Mouse (Mus musculus): Measurements from ENCODE around the gene Actg2. TPM values are rescaled to one million over a fixed set of nuclear protein-coding genes. Genes with fewer than 3 reads are reported as not detected.

Actg2 gene
- polyA plus RNA-seq, 1 experiment from 2014 or later, result 1.2 TPM

GRCm38 (mm10) chr6:83496753-83497710 is 39.0 kb downstream of the Actg2 start:
- WGBS, result 88% methylated on average over 22 of the region's 22 CpGs
- no peaks in the 10 kb centered on the region for H3K4me1 ChIP-seq (replicated peaks)
- H3K9me3 ChIP-seq, result no peaks in the 10 kb centered on the region; the same call in 1 of the 2 replicates
- no peak overlapping the region for H3K9ac ChIP-seq (replicated peaks)
- H3K27ac ChIP-seq, result no peak overlapping the region
- H3K4me2 ChIP-seq, result no peak overlapping the region
- peaks cover 60% of the 10 kb centered on the region for H3K36me3 ChIP-seq
- H3K27me3 ChIP-seq, result no peaks in the 10 kb centered on the region
- H3K4me3 ChIP-seq (replicated peaks), result no peak overlapping the region
- no peak for ATAC-seq (ENCODE audit: insufficient number of reproducible peaks, insufficient read depth, low FRiP score, low TSS enrichment, low read depth)

DNA sequence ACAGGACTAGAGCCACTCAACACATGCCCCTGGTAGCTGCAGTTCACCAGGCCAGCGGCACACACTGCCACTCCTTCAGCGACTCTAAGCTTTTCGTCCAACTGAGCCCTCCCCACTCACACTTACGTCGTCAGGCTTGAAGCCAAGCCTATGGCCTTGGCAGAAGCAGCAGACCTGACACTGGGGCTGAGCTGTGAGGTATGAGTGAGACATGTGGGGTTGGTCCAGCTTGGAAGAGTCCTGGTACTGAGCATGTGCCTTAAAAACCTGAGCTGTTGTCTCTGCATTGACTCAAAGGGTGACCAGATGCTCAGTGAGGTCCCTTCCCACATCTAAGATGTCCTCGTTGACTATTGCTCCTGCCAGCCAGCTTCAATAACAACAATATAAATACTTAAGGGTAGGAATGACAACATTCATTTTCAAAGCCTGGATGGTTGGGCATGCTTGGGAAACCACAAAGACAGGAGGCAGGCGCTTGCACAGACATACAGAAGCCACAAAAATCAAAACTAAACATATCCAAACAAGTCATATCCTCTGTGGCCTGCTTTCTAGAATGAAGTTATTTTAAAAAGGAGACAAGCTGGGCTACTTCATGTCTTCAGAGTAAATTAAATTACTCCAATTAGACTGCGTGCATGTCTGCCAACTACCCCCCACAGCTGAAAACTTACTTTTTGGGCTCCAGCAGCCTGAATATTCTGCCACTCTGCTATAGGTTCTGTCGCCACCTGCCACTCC is 39.9 kb downstream of the Actg2 start:
- Histone ChIP-seq H3K36me3 (peaks cover 60% of the 10 kb centered on the region), H3K4me2 (no peak overlapping the region), H3K4me1 (replicated peaks) (no peaks in the 10 kb centered on the region), H3K9me3 (no peaks in the 10 kb centered on the region; the same call in 1 of the 2 replicates), H3K9ac (replicated peaks) (no peak overlapping the region), H3K27me3 (no peaks in the 10 kb centered on the region), H3K4me3 (replicated peaks) (no peak overlapping the region), H3K27ac (no peak overlapping the region)
- 91% methylated on average over 9 of the region's 9 CpGs for WGBS
- no peak for ATAC-seq (ENCODE audit: insufficient number of reproducible peaks, insufficient read depth, low FRiP score, low TSS enrichment, low read depth)

DNA sequence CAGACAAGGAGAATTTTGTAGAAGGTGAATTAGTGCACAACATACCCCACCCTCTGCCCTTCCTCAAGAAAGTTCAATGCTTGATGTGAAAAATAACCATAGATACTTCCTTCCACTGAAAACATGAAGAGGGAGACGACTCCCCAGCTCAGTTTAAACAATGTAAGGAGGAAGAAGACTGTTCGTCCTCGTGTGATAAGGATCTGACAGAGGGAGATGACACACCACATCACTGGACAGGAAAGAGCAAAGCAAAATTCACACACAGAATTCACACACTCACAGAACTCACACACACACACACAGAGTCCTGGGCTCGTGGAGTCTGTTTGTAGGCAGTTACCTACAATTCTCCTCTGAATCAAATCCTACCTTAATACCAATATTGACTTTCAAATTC is 45.4 kb downstream of the Actg2 start:
- Histone ChIP-seq H3K4me1 (replicated peaks) (no peaks in the 10 kb centered on the region), H3K27me3 (no peaks in the 10 kb centered on the region), H3K36me3 (peaks cover 75% of the 10 kb centered on the region), H3K9me3 (no peaks in the 10 kb centered on the region), H3K4me3 (replicated peaks) (no peak overlapping the region), H3K9ac (replicated peaks) (no peak overlapping the region), H3K4me2 (no peak overlapping the region), H3K27ac (no peak overlapping the region)
- ATAC-seq (ENCODE audit: insufficient number of reproducible peaks, insufficient read depth, low FRiP score, low TSS enrichment, low read depth), result no peak
- WGBS, result 76% methylated on average over 4 of the region's 4 CpGs

DNA sequence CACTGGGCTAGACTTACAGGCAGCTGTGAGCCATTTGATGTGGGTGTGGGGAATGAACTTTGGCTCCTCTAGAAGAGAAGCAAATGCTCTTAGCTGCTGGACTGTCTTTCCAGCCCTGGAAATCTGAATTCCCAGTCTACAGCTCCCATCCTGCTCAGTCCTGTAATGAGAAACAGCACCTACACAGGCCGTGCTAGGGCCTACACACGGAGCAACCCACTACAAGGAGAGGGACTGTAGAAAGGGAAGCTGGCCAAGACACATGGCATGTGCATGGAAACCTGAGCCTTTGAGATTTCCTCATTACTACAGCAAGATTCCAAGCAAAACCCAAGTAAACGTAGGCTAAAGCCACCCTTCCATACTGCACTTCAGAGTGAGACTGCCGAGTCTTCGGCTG is 47.9 kb downstream of the Actg2 start:
- no peaks in the 10 kb centered on the region for H3K4me1 ChIP-seq (replicated peaks)
- H3K36me3 ChIP-seq, result peaks cover 74% of the 10 kb centered on the region
- H3K4me3 ChIP-seq (replicated peaks), result no peak overlapping the region
- H3K4me2 ChIP-seq, result no peak overlapping the region
- H3K27me3 ChIP-seq, result no peaks in the 10 kb centered on the region
- 79% methylated on average over 5 of the region's 5 CpGs for WGBS
- H3K9me3 ChIP-seq, result no peaks in the 10 kb centered on the region
- H3K9ac ChIP-seq (replicated peaks), result no peak overlapping the region
- no peak for ATAC-seq (ENCODE audit: insufficient number of reproducible peaks, insufficient read depth, low FRiP score, low TSS enrichment, low read depth)
- H3K27ac ChIP-seq, result no peak overlapping the region

DNA sequence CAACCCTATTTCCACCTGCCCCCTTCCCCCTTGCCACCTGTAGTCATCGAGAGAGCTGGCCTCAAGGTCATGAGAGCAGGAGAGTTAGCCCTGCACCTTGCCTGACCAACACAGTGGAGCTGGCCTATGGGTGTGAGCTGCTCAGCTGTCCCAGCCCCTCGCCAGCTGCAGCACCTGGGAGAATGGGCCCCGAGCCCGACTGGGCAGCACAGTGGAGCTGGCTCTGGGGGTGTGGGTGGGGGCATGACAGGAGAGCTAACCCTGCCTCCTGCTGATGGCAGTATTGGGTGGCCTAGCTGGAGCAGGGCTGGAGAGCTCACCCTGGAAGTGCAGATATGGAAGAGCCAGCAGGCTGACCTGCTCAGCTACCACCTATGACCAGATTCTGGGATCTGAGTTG is 48.8 kb downstream of the Actg2 start:
- H3K9ac ChIP-seq (replicated peaks), result no peak overlapping the region
- ATAC-seq (ENCODE audit: insufficient number of reproducible peaks, insufficient read depth, low FRiP score, low TSS enrichment, low read depth), result no peak
- 94% methylated on average over 4 of the region's 4 CpGs for WGBS
- no peaks in the 10 kb centered on the region for H3K9me3 ChIP-seq
- H3K4me1 ChIP-seq (replicated peaks), result no peaks in the 10 kb centered on the region
- H3K4me2 ChIP-seq, result no peak overlapping the region
- no peak overlapping the region for H3K4me3 ChIP-seq (replicated peaks)
- no peaks in the 10 kb centered on the region for H3K27me3 ChIP-seq
- peaks cover 78% of the 10 kb centered on the region for H3K36me3 ChIP-seq
- H3K27ac ChIP-seq, result no peak overlapping the region

DNA sequence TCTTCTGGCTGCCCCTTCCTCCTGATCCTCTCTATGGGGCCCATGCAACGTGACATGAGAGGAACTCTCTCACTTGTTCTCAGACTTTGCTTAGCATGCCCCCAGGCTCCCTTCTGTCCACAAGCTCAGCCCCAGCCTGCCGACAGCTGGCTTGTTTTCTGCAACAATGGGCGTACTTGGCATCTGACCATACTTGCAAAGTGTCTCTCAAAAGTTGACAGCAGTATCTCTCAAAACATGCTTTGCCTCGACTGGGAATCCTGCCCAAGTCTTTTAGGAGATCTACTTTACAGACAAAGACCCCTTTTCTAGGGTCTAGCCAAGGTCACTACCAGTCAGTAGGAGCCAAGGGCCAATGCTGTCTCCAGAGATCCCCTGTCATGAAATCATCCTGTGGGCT is 50.2 kb downstream of the Actg2 start:
- Histone ChIP-seq H3K9me3 (no peaks in the 10 kb centered on the region), H3K27me3 (no peaks in the 10 kb centered on the region), H3K4me3 (replicated peaks) (no peak overlapping the region), H3K27ac (no peak overlapping the region), H3K9ac (replicated peaks) (no peak overlapping the region), H3K36me3 (peaks cover 93% of the 10 kb centered on the region), H3K4me1 (replicated peaks) (no peaks in the 10 kb centered on the region), H3K4me2 (no peak overlapping the region)
- WGBS, result 74% methylated on average over 4 of the region's 4 CpGs
- ATAC-seq (ENCODE audit: insufficient number of reproducible peaks, insufficient read depth, low FRiP score, low TSS enrichment, low read depth), result no peak

GRCm38 (mm10) chr6:83483776-83484175 is 52.3 kb downstream of the Actg2 start:
- ATAC-seq (ENCODE audit: insufficient number of reproducible peaks, insufficient read depth, low FRiP score, low TSS enrichment, low read depth), result no peak
- no peaks in the 10 kb centered on the region for H3K9me3 ChIP-seq
- no peak overlapping the region for H3K9ac ChIP-seq (replicated peaks)
- H3K27me3 ChIP-seq, result no peaks in the 10 kb centered on the region
- H3K27ac ChIP-seq, result no peak overlapping the region
- H3K4me3 ChIP-seq (replicated peaks), result no peak overlapping the region
- WGBS, result 89% methylated on average over 7 of the region's 7 CpGs
- no peaks in the 10 kb centered on the region for H3K4me1 ChIP-seq (replicated peaks)
- no peak overlapping the region for H3K4me2 ChIP-seq
- H3K36me3 ChIP-seq, result peaks cover 95% of the 10 kb centered on the region

GRCm38 (mm10) chr6:83482418-83483085 is 53.5 kb downstream of the Actg2 start:
- Histone ChIP-seq H3K27me3 (no peaks in the 10 kb centered on the region), H3K9ac (replicated peaks) (no peak overlapping the region), H3K4me3 (replicated peaks) (no peak overlapping the region), H3K4me2 (no peak overlapping the region), H3K4me1 (replicated peaks) (no peaks in the 10 kb centered on the region), H3K27ac (no peak overlapping the region), H3K36me3 (peaks cover 87% of the 10 kb centered on the region), H3K9me3 (no peaks in the 10 kb centered on the region)
- no peak for ATAC-seq (ENCODE audit: insufficient number of reproducible peaks, insufficient read depth, low FRiP score, low TSS enrichment, low read depth)
- WGBS, result 58% methylated on average over 10 of the region's 10 CpGs

DNA sequence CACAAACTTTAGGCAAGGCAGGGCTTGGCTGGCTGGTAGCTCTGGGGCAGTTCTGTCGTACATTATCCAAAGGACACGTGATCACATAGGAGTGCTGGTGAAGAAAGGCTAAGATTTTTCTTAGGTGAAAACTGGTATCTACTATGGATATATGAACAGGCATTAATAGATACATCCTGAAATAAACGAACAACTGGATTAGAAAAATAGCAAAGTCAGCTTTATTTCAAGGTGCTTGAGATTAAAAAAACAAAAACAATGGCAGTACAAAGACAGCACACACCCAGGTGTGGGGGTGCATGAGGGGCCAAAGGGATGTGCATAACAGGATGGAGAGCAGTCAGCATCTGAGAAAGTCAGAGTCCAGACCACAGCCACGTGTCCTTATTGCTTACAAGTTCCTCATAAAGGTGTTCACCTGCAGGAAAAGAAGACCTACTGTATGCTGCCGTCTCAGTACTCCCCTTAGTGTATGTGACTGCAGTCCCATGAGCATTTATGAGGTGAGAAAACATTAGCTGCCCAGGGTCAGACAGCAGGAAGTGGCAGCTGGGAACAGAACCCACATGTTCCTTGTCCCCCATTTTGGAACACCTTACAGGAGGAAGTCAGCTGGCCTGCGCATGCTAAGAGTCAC is 55.9 kb downstream of the Actg2 start:
- Histone ChIP-seq H3K4me2 (no peak overlapping the region), H3K27me3 (no peaks in the 10 kb centered on the region), H3K4me3 (replicated peaks) (no peak overlapping the region), H3K9me3 (no peaks in the 10 kb centered on the region), H3K4me1 (replicated peaks) (no peaks in the 10 kb centered on the region), H3K27ac (no peak overlapping the region), H3K36me3 (peaks cover 69% of the 10 kb centered on the region), H3K9ac (replicated peaks) (no peak overlapping the region)
- 77% methylated on average over 6 of the region's 6 CpGs for WGBS
- ATAC-seq (ENCODE audit: insufficient number of reproducible peaks, insufficient read depth, low FRiP score, low TSS enrichment, low read depth), result no peak

DNA sequence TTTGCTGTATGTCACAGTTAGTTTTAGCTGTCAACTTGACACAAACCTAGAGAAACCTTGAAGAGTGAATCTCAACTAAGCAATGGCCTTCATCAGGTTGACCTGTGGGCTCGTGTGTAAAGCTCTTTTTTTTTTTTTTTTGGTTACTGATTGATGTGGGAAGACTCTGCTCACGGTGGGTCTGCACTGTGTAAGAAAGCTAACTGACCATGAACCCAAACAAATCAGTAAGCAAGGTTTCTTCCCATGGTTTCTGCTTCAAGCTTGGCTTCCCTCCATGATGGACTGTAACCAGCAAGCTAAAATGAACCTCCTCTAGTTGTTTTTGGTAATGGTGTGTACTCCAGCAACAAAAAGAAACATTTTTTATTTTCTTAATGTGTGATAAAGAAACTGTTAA is 56.9 kb downstream of the Actg2 start:
- no peak overlapping the region for H3K4me2 ChIP-seq
- H3K27ac ChIP-seq, result no peak overlapping the region
- H3K27me3 ChIP-seq, result no peaks in the 10 kb centered on the region
- H3K4me1 ChIP-seq (replicated peaks), result no peaks in the 10 kb centered on the region
- no peaks in the 10 kb centered on the region for H3K9me3 ChIP-seq
- WGBS, result 68% methylated on average over 2 of the region's 2 CpGs
- H3K9ac ChIP-seq (replicated peaks), result no peak overlapping the region
- ATAC-seq (ENCODE audit: insufficient number of reproducible peaks, insufficient read depth, low FRiP score, low TSS enrichment, low read depth), result no peak
- H3K4me3 ChIP-seq (replicated peaks), result no peak overlapping the region
- H3K36me3 ChIP-seq, result peaks cover 60% of the 10 kb centered on the region

DNA sequence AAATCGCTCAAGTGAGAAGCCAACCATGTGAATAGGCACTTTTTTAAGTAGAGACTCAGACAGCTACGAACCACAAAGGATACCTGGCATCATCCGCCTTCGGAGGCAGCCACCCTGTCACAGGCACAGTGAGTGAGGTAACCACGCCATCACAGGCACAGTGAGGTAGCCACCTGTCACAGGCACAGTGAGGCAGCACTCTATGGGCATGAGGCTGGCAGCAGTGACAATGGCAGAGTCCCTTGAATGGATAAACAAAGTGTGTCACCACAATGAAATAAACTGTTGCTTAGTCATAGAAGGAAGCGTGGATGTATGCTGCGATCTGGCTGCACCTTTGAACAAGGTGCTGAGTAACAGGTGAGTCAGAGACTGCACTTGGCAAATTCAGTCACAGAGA is 57.4 kb downstream of the Actg2 start:
- Histone ChIP-seq H3K27me3 (no peaks in the 10 kb centered on the region), H3K9ac (replicated peaks) (no peak overlapping the region), H3K9me3 (no peaks in the 10 kb centered on the region), H3K4me3 (replicated peaks) (no peak overlapping the region), H3K27ac (no peak overlapping the region), H3K36me3 (peaks cover 54% of the 10 kb centered on the region), H3K4me1 (replicated peaks) (no peaks in the 10 kb centered on the region), H3K4me2 (no peak overlapping the region)
- 95% methylated on average over 7 of the region's 7 CpGs for whole genome bisulfite sequencing
- ATAC-seq (ENCODE audit: insufficient number of reproducible peaks, insufficient read depth, low FRiP score, low TSS enrichment, low read depth), result no peak
